8 mouse cellular contexts compared by ENCODE assay signal in the genomic region with DNA sequence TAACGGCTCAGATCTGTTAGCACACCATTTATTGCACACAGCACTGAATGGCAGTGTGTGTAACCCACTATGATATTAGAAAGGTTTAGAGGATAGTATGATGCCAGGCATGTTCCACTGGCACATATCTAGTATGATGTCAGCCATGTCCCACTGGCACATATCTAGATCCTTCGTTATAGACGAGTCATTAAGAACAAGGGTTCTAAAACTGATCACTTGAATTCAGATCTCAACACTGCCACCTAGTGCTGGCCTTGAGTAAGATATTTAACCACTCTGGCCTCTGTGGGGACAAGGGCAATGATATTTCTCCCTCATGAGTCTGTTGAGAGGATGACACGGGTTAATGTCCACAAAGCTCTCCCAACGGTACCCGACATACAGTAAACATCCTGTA.
DNase-seq lines count a peak whose midpoint lies in the region; ATAC-seq and TF ChIP-seq lines count a peak whose summit lies in the region.

No protein-coding gene starts in this region.

- H3K27ac ChIP-seq in intestine, postnatal 0 days (ENCODE audit: low read depth, low read length): no peak overlapping the region
- H3K27ac ChIP-seq in intestine, embryonic 15.5 days: no peak overlapping the region
- H3K27ac ChIP-seq in neural tube, embryonic 13.5 days (replicated peaks): no peak overlapping the region
- no peak overlapping the region for H3K27ac ChIP-seq in intestine, embryonic 16.5 days (ENCODE audit: low read length)

- peak; percentile 68 for TF ChIP-seq CTCF in intestine, postnatal 0 days (IDR thresholded peaks at IDR 0.05; ENCODE audit: low read depth)

- peak; percentile 9 to 19 for DNase-seq in B cell, adult 2 months
- peak; percentile 12 to 80 for DNase-seq in adrenal gland, adult (ENCODE audit: inconsistent age in 2 of 2, low spot score in 1 of 2)
- DNase-seq in embryo, embryonic 11 days: peak; percentile 75
- DNase-seq in layer of hippocampus, postnatal 10 days (ENCODE audit: low spot score in 2 of 2): peak; percentile 59 to 66

- no peaks in the 10 kb centered on the region for H3K27me3 ChIP-seq in intestine, postnatal 0 days (replicated peaks; ENCODE audit: control insufficient read depth, insufficient read depth, low read length)
- H3K27me3 ChIP-seq in intestine, embryonic 15.5 days (replicated peaks): no peaks in the 10 kb centered on the region
- no peaks in the 10 kb centered on the region for H3K27me3 ChIP-seq in neural tube, embryonic 13.5 days
- no peaks in the 10 kb centered on the region for H3K27me3 ChIP-seq in intestine, embryonic 16.5 days (replicated peaks; ENCODE audit: control insufficient read depth, insufficient read depth, low read length)

- H3K4me2 ChIP-seq in intestine, postnatal 0 days (replicated peaks; ENCODE audit: low read depth): no peak overlapping the region
- H3K4me2 ChIP-seq in intestine, embryonic 15.5 days (replicated peaks): no peak overlapping the region
- H3K4me2 ChIP-seq in neural tube, embryonic 13.5 days: no peak overlapping the region
- H3K4me2 ChIP-seq in intestine, embryonic 16.5 days (ENCODE audit: low read depth, low read length): no peak overlapping the region

- no peak for ATAC-seq in intestine, postnatal 0 days
- no peak for ATAC-seq in intestine, embryonic 15.5 days
- 0 out of 2 replicates have a peak, but pooled peaks have one; percentile 32 for ATAC-seq in neural tube, embryonic 13.5 days (ENCODE audit: low read depth)
- ATAC-seq in intestine, embryonic 16.5 days: no peak

- no peak overlapping the region for H3K9ac ChIP-seq in intestine, postnatal 0 days (ENCODE audit: low read depth, low read length)
- no peak overlapping the region for H3K9ac ChIP-seq in intestine, embryonic 15.5 days
- H3K9ac ChIP-seq in neural tube, embryonic 13.5 days: no peak overlapping the region
- H3K9ac ChIP-seq in intestine, embryonic 16.5 days (ENCODE audit: low read depth, low read length): no peak overlapping the region

- no peaks in the 10 kb centered on the region for H3K4me1 ChIP-seq in intestine, postnatal 0 days (replicated peaks; ENCODE audit: control insufficient read depth, insufficient read depth, low read length)
- no peaks in the 10 kb centered on the region for H3K4me1 ChIP-seq in intestine, embryonic 15.5 days (replicated peaks)
- H3K4me1 ChIP-seq in neural tube, embryonic 13.5 days (replicated peaks): no peaks in the 10 kb centered on the region
- H3K4me1 ChIP-seq in intestine, embryonic 16.5 days (ENCODE audit: control insufficient read depth, insufficient read depth, low read length): no peaks in the 10 kb centered on the region

- H3K36me3 ChIP-seq in intestine, postnatal 0 days (ENCODE audit: control insufficient read depth, insufficient read depth): no peaks in the 10 kb centered on the region
- no peaks in the 10 kb centered on the region for H3K36me3 ChIP-seq in intestine, embryonic 15.5 days
- no peaks in the 10 kb centered on the region for H3K36me3 ChIP-seq in neural tube, embryonic 13.5 days
- H3K36me3 ChIP-seq in intestine, embryonic 16.5 days (ENCODE audit: control insufficient read depth, insufficient read depth, low read length): no peaks in the 10 kb centered on the region

- H3K9me3 ChIP-seq in intestine, postnatal 0 days (ENCODE audit: control insufficient read depth): no peaks in the 10 kb centered on the region
- H3K9me3 ChIP-seq in intestine, embryonic 15.5 days: no peaks in the 10 kb centered on the region
- no peaks in the 10 kb centered on the region for H3K9me3 ChIP-seq in neural tube, embryonic 13.5 days
- no peaks in the 10 kb centered on the region for H3K9me3 ChIP-seq in intestine, embryonic 16.5 days (ENCODE audit: control insufficient read depth, low read length)

- WGBS in intestine, postnatal 0 days: 27% methylated on average over 6 of the region's 6 CpGs
- 31% methylated on average over 6 of the region's 6 CpGs for WGBS in intestine, embryonic 15.5 days
- 47% methylated on average over 6 of the region's 6 CpGs for WGBS in neural tube, embryonic 13.5 days
- 29% methylated on average over 6 of the region's 6 CpGs for WGBS in intestine, embryonic 16.5 days

- H3K4me3 ChIP-seq in intestine, postnatal 0 days (ENCODE audit: low read depth, low read length): no peak overlapping the region
- no peak overlapping the region for H3K4me3 ChIP-seq in intestine, embryonic 15.5 days (replicated peaks)
- no peak overlapping the region for H3K4me3 ChIP-seq in neural tube, embryonic 13.5 days
- no peak overlapping the region for H3K4me3 ChIP-seq in intestine, embryonic 16.5 days (ENCODE audit: low read length)

Comparison
In these comparisons a context has a peak if more than half of its experiments do, and no peak if none do; other contexts are left out.
1. DNase-seq: peak in every context shown above with its lines; median percentile 75 in embryo, embryonic 11 days; 62 in layer of hippocampus, postnatal 10 days; 46 in adrenal gland, adult; 14 in B cell, adult 2 months.